Mouse (Mus musculus) megakaryocyte-erythroid progenitor cell, adult 5 weeks (primary cell): ENCODE data around the gene Lpar4. TPM values are rescaled to one million over a fixed set of nuclear protein-coding genes. Genes with fewer than 3 reads are reported as not detected.

ENCODE experiments used
- polyA plus RNA-seq: library from polyadenylated mRNA; stranded (reverse); fragments of >175 nt; gene quantifications from 2 replicates; pipeline ENCODE4 v1.2.3, GENCODE M21; 2012

The Lpar4 gene
- not detected in 2 replicates for polyA plus RNA-seq

DNA sequence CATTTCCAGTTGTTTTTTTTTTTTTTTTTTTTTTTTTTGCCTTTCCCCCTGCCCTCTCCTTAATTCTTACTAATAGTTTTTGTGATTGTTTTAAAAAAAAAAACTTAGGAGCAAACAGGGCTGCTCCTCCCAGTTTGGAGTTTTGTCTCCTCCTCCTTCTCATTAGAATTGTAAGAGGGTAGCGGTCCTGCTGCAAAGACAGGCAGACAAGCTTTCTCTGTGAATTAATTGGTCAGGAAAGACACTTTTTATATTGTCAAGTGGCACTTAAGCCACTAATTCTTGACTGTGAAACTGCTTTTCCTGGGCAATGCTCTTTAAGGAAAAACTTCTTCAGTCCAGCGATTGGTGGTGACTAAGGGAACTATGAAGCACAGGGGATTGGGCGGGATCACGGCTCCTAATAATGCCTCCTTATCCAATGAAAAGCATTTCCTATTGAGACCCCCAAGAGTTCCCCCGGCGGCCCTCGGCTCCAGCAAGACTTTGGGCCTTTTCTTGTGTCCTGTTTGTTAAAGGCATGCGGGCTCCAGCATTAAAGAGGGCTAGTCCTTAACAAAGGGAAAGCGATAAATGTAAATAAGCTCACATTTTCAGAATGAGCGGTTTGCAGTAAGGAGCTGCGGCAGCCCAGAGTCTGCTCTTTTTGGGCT lies at the start of gene Lpar4:
Lpar4 (plus strand) TSS at position 451 of the 653 bp plus-strand sequence.

Other genes starting within 250 kb of the Lpar4 start
- not detected in 2 replicates for gene Rtl3, start 80.0 kb upstream of the Lpar4 start, polyA plus RNA-seq
- gene P2ry10, start 167.9 kb downstream of the Lpar4 start, polyA plus RNA-seq: 0.15 and 0.22 TPM in 2 replicates
- gene P2ry10b, start 228.3 kb downstream of the Lpar4 start, polyA plus RNA-seq: not detected in 2 replicates